Mouse (Mus musculus): ENCODE data around the gene Il5ra. TPM values are rescaled to one million over a fixed set of nuclear protein-coding genes. Genes with fewer than 3 reads are reported as not detected.
A peak's percentile ranks its signal among the peaks of the same experiment; 100 is the strongest.

Il5ra gene
- total RNA-seq (2021) = not detected
- long read RNA-seq, experiment 1 = 0 reads
- long read RNA-seq, experiment 2 = 0 reads

DNA sequence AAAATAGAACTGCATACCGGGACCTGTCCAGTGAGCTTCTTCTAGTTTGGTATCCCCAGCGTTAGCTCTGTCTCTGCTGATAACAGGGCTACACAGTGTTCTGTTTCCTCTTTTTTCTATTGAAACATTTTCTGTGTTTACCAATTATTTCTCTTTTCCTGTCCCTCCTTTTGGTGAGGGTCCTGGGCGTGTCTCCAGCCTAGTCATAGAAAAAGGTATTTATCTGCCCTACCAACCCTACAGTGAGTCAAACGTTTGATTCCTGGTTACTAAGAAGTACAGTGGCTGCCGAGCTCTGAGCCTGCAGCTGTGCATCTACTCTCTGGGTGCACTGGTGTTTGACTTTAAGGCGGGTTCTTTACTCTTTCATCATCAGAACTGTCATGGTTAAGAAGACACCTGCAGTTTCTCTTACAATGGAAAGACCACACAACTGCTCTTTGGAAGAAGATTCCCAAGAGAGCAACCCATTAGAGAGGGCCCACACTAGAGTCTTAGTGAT lies at the start of gene Il5ra:
Il5ra (minus strand) TSS at position 151 of the 502 bp plus-strand sequence.
- no peak for DNase-seq

DNA sequence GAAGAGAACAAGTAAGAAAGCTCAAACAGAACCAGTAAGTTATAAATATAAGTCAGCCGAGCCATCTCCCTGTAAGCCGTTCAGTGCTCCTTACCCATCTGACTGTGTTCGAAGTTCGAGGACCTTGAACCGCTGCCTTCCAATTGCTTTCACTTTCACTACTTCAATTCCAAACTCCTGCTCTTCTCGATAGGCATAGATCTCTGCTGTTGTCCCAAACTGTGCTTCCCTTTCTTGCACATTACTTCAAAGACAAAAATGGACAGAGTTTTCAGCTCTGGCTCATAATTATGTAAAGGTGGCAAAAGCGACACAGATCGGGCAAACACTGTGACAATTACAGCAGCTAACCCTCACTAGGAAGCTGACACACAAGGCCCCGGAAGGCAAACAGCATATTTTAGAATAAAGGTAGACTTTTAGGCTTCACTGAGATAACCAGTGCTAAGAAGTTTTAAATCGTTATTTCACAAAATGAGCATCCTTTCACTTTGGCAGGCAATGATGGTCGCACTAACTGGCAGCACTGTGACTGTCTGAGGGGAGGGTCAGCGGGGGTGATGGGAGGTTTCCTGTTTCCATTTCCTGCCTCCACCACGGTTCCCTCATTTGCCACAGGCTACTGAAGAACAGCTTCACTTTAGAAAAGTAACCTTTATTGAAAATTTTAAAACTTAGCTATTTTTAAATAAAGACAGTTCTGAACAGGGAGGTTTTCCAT lies 45.4 kb upstream of the Il5ra start:
- DNase-seq = no peak

DNA sequence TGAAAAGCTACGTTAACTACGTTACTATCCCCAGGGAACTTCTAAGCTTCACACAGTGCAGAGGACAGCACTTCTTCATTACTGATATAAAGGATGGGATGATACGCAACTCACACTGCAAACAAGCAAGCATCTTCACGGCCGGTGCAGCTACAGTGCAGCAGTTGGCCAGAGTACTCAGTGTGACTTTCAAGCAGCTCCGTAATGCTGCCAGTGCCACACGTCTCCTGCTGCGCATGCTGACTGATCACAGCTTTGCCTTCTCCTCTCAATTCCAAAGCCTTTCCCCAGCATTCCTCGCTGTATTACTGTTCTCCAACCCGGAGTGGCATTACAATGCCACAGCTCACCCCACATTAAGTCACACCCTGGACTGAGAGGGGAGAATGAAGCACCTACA lies 44.8 kb upstream of the Il5ra start:
- DNase-seq = no peak

DNA sequence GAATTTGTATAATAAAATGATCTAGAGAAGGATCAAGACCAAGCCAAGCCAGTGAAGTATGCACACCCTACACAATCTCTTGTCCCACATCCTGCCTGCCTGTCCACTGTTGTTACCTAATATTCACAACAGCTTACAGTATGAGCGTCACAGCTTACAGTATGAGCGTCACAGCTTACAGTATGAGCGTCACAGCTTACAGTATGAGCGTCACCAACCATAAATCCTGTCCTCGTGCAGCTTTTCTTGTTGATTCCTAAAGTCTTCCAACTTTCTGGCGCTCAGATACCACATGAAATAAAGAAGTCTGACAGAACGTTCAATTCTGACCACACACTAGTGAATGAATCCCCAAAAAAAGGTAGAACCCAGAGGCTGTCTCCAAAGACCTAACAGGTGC lies 44.3 kb upstream of the Il5ra start:
- no peak for DNase-seq

DNA sequence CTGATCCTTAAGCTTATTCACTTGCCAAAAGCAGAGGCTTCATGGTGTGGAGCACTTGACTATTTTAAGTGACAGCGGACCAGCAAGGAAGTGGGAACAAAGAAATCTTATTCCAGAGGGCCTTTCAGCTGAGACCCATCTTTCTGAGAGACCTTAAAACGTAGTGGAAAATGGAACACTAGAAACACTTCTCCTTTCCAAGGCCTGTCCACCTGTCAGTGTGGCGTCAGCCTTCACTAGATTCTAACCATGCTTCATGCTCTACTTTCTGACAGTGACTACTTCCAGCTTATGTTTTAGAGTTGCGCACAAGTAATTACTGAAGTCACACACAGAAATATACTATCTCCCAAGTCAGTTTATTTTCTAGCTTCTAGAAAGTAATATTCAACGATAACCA lies 43.6 kb upstream of the Il5ra start:
- no peak for DNase-seq

DNA sequence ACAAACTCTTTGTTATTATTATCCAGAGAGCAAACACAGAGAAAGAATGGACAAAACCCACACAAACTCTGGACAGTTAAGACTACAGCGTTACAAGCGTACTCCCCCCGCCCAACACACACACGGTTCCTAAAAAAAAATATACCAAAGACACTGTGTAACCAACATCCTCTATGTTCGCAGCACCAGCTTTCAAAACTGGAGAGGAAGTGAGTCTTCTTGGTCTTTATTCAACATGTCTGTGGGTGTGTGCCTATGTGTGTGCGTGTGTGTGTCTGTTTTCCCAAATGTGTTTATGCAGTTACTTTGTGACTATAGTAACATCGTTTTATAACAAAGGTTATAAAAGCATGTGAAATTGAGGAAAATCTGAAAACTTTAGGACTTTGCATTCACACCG lies 42.6 kb upstream of the Il5ra start:
- no peak for DNase-seq

DNA sequence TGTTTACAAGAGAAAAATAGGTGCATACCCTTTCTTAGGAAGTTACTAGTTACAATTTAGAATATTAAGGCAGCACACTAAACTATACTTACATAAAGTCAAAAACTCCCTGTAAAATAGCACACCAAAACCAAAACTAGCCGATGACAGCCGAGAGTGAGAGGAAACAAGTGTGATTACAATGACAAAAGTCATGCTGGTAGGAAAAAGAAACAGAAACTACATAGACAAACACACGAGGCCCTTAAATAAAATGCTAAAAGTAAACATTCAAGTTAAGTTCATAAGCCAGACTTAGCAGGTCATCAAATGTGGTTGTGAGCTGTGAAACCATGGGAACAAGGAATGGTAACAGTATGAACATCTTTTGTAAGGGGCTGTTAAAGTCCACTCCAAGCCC lies 38.3 kb upstream of the Il5ra start:
- DNase-seq = no peak

DNA sequence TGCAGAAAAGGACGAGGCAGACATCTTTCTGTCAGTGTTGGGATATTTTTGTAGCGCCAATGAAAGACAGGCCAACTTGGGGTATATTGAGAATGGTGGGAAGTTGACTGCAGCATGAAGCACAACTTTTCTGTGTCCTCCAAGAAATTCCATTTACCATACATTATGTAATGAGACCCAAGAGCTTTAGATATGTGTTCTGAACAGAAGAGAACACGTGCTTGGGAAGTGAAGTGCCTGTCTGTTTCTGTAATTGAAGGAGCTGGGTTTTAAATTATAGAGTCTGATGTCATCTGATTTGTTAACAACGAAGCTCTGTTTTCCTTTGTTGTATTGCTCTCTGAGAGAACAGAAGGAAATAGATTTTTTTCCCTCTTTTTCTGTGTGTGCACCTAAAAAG lies 21.2 kb upstream of the Il5ra start:
- no peak for DNase-seq

DNA sequence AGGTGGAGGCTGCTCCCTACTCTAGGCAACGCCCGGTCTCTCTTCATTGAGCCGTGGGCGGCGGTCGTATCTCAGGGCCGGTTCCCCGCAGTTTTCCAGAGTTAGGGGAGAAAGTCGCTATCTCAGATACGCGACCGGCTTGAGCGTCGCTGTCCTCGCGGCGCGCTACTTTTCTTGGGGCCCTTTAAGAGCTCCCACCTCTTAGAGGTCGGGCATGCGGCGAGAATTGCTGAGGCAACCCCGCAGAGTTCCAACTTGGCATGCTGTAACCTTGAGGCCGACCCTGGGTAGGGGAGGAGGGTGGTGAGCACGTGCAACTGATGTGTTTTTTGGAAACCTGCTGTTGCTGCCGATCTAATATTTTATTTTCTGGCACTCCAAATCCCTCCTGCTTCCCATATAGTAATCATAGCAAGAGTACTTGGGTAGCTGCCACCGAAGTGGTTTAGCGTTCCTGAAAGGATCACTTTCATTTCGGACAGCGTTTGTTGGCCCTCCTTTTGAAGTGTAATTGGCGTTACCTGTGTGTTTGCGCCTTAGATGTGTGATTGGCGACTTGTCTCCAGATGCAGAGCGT lies 20.5 kb upstream of the Il5ra start:
- DNase-seq = no peak

DNA sequence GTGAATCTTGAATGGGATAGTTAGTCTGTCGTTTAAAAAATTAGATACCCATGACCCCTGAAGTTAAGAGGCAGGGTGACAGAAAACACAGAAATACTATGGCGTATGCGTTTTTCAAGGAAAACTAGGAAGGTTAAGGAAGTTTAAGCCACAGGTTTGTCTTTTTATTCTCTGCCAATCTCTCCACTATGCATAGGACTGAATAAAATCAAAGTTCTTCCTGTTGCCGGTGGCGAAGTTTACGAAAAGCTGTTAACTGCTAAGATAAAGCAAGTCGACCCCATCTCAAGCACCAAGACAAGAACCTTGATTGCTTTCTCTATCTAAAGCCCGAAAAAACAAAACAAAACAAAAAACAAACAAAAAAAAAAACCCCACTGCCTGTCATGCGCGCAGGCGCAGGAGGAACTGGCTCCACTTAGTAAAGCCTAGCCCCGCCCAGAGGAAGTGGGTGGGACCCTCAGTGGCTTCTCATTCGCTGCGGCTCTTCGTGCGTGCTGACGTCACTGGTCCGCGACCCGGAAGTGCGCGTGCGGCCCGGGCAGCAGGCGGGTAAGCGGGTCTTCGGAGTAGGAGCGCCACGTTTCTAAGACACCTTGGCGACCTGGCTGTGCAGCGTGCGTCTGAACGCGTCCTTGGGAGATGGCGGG lies 19.9 kb upstream of the Il5ra start, which contains the start of gene Trnt1:
Trnt1 (plus strand) TSS at position 481 of the 650 bp plus-strand sequence.
- DNase-seq = peak; percentile 98

DNA sequence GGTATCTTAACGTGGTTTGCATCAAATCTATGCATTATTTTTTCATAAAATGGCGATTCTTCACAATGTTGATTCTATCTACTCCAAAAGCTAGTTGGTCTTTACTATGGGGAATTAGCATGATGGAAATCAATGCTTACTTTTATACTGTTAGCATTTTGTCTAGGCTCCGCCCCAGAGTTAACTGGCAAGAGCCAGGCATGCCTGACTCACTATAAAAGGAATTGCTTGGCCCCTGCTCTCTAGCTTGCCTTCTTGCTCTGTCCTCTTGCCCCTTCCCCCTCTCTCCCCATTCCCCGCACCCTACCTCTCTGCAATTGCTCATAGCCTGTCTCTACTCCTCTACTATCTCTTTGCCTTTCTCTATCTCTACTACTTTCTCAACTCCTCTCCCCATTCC lies 17.9 kb upstream of the Il5ra start:
- DNase-seq = no peak

DNA sequence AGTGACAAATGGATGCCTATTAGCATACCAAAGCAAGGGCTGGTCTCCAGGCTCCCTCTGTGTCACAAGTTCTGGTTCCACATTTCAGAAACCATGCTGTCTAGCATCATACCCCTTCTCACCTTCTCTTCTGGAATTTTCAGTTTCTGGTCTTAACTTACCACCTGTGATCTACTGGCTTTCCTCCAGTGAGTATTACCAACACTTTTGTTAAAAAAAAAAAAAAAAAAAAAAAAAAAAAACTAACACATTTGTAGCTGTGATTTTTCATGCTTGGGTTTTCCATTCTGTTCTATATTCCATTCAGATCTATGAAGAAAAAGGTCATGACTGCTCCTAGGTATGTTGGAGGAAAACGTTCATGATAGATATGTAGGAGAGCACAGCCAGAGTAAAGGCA lies 17.1 kb upstream of the Il5ra start:
- DNase-seq = no peak

DNA sequence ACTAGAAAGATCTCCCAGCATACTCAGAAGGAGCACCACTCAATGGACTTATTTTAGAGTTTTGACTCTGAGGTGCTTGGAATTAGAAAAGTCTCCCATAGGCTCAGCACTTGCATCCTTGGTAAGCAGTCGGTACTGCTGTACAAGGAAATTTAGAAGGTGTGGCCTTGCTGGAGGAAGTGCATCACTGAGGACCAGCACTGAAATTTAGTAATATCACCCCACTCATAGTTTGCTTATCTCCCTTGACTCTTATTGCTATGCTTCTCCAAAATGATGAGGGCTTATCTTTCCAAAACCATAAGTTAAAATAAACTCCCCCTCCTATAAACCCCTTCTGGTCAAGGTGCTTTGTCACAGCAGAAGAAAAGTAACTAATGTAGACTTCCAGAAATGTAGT lies 12.6 kb upstream of the Il5ra start:
- DNase-seq = no peak

DNA sequence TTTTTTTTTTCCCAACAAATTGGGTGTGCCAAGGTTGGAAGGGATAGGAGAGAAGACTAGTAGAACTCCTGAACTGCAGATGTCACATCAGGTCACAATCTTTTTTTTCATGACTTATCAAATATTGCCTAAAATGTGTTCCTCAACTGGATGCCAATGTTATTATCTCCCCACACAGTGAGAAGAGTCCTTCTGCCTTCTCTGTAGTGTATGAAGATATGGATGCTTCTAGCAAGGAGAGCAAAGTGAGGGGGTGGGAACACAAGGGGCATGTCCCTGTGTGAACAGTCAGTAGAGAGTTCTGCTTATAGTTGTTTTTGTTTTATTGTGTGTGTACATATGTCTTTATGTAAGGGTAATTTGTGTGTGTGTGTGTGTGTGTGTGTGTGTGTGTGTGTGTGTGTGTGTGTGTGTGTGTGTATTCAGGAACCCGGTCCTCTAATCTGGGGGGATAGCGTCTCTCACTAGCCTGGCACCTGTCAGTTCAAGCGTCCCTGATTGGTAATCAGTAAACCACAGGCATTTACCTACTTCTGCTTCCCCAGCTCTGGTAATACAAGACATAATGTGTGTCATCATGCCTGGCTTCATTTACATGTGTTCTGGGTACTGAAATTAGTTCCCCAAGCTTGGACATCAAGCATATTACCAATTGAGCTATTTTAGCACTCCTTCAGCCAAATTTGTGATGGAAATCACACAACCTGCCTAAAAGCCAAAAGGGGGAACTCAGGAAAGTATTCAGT lies 11.8 kb upstream of the Il5ra start:
- DNase-seq = no peak

DNA sequence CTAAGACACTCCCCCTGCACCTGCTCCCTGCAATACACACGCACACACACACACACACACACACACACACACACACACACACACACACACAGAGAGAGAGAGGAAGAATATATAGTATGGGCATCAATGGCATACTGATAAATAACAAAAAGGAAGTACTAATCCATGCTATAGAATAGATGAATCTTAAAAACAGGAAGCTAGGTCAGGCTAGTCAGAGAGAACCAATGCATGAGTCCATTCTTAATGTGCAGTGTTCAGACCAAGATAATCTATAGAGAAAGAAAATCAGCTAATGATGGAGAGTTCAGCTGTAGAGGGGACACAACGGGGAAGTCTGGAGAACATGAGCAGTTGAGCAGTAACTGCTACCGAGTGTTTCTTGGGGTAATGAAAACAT lies 9.5 kb upstream of the Il5ra start:
- no peak for DNase-seq

DNA sequence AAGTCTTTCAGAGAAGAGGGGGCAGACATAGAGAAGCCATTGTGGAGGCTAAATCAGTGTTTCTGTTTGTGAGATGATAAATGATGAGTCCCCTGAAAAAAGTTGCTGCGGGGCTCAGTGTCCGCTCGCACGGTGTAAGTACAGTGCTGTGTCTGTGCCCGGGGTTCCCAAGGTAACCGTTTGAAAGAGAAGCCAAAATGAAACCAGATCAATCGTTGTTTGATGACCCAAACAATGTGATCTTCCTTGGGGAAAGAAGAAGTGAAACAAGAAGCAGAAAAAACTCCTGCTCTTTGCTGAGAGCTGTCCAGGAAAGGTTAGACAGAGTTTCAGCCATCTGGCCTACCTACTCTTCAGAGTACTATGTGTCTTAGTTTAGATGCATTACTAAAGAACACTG lies 1.5 kb upstream of the Il5ra start:
- no peak for DNase-seq

DNA sequence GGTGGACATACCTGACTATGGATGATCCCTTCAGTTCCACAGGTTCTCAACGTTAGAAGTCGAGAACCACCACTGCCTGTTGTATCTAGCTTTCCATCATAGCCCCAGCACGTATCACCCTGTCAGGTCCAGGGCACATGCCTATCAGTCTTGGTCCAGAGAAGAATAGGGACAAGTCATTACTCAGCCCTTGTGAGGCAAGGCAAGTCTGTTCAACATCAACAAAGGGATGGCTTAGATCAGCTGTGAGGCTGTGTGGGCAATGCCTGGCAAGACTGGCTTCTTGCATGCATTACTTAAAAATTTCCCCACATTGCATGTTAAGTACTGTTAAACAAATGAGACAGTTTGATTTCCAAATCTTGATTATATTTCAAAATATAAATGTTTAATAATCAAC lies 1.0 kb downstream of the Il5ra start:
- DNase-seq = no peak

DNA sequence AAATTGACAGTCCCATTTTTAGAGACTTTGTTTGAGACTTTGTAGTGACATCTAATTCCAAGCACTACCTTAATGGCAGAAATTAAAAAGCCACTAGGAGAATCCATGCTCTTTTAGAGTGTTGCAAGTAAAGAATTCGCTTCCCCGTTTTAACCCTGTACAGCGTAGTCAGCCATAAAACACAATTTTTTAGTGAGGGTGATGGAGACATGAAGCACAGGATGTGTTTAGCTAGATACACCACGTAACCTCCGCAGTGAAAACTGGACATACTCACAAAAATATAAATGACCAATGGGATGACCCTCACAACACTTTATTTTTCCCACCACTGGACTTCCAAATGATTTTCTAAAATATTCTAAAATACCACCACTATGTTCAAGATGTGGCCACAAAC lies 1.6 kb downstream of the Il5ra start:
- DNase-seq = no peak

DNA sequence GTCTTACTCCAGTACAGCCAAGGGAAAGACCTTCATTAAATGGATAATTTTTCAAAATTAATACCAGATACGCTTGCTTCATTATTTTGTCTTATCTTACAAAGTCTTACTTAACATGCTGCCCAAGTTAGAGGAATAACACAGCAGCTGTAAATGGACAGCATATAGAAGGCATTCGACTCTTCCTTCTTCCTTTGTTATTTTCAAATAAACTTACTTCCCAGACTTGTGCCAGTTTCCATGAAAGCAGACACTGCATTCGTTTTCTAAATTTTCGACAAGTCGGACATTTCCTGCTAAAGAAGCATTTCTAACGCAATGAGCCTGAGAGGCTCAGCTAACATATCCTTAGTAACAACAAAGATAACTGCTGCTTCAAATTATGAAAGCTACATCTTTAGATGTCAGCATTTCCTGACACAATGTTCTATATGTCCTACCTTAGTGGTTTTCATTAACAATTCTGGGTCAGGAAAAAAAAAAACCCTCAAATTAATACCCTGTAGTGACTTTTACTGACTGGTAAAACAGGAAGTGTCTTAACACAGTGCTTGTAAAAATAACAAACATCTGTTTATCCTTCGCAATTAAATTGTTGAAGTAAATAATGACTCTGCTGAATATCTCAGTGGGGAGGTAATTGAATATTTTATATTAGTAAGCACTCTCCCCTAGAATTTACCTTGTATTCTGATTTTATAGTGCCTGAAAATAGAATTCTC lies 3.0 kb downstream of the Il5ra start:
- DNase-seq = no peak

DNA sequence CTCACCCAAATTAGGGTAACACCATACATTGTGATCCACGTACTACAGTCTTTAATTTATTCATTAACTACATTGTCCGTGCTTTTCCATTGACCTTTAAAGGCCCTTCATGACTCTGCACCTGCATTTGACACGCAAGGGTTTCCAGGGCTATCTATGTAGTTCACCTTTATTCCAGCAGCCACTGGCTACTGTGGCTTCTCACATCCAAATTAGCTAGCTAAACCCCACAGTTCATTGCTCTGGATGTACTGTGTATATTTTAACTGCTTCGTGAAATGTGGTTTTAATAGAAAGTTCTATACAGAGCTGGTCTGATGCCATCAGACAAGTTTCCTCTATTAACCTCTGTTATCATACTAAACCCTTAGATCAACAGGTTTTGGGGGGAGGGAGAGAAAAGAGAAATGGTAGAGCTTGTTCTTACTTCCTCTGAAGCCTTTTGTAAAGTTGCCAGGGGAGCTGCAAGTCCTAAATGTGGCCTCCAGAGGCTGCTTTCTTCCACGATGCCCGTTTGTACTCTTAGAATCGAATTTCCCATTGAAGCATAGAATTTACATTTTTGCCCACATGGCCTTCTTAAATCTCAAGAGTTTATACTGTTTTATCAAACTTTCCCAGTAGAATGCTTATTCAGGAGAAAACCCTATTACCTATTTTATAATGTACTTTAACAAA lies 5.1 kb downstream of the Il5ra start:
- DNase-seq = no peak

DNA sequence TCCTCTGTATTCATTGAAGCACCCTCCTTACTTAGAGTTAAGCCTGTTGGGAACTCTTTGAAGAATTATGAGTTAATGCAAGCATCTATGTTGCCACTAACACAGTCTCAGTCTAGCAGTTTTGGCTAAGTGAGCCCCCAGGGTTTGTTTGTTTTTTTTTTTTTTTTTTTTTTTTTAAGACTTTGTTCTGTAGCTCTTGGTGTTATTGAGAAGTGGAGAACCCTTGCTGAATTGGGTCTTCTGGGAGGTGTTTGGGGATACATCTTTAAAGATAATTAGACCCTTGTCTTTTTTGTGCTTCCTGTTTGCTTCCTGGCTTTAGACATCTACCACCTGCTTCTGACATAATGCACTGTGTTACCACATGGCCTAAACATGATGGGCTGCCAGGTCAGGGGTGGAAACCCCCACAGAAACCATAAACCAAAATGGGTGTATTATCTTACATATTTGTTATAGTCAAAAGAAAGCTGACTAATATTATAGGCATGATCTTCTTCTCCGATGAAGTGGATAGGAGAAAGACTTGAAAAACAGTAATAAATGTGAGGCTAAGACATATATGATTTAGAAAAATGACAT lies 8.5 kb downstream of the Il5ra start:
- no peak for DNase-seq
